Mouse (Mus musculus): Measurements from ENCODE around the gene Dlx3.

DNA sequence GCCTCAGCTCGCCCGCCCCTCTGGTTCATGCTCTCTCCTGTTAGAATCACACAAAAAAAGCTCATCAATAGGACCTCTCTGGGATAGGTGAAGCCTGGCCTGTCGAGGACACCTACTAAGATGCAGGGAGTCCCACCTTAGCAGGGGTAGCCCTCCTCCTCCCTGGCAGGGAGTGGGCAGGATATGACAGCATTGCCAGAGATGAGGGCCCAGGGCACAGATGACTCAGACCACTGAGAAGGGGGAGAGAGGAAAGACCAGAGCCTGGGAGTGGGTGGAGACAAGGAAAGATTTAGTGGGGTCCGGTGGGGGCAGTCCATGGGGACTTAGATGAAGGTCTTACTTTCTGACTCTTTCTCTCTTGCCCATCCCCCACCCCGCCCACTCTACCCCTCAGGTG lies 33.7 kb upstream of the Dlx3 start:
- no peak for TF ChIP-seq CTCF (IDR thresholded peaks at IDR 0.05; ENCODE audit: insufficient read depth, low read length)
- no peak for TF ChIP-seq POLR2A (IDR thresholded peaks at IDR 0.05; ENCODE audit: borderline replicate concordance, extremely low read depth, low read depth, low read length)
